Mouse (Mus musculus): ENCODE results near the gene Sppl3. TPM values are rescaled to one million over a fixed set of nuclear protein-coding genes. Genes with fewer than 3 reads are reported as not detected.
A peak's percentile ranks its signal among the peaks of the same experiment; 100 is the strongest.

Gene Sppl3
- 11.8 and 13.3 TPM in 2 replicates for polyA plus RNA-seq (2016; fragmentation: Nextera tagmentation; extraction: Ambion mirVana)

- Histone ChIP-seq H3K9me3 (no peaks in the 10 kb centered on the region), H3K36me3 (replicated peaks) (no peaks in the 10 kb centered on the region), H3K4me1 (peaks cover 38% of the 10 kb centered on the region), H3K27me3 (ENCODE audit: poor library complexity, severe bottlenecking) (no peaks in the 10 kb centered on the region), H3K27ac (peak within 1 kb of the TSS; percentile 98), H3K4me3 (peak within 1 kb of the TSS; percentile 99)
- under 1% methylated on average over 61 of the region's 65 CpGs for WGBS
- DNase-seq (ENCODE audit: extremely low spot score, low spot score), result peak; percentile 88
Observed at GRCm38 (mm10) chr5:115010577-115011216, at the start of gene Sppl3. Sppl3 (plus strand) TSS chr5:115011137.

- 75% methylated on average over 4 of the region's 4 CpGs for WGBS
Observed at GRCm38 (mm10) chr5:114961590-114962360, 49.2 kb upstream of the Sppl3 start.

GRCm38 (mm10) chr5:114964315-114964966, 46.5 kb upstream of the Sppl3 start:
- H3K27me3 ChIP-seq (ENCODE audit: poor library complexity, severe bottlenecking), result peaks cover 29% of the 10 kb centered on the region
- H3K4me1 ChIP-seq, result peaks cover 22% of the 10 kb centered on the region
- no peaks in the 10 kb centered on the region for H3K9me3 ChIP-seq
- H3K36me3 ChIP-seq (replicated peaks), result no peaks in the 10 kb centered on the region
- no peak overlapping the region for H3K27ac ChIP-seq
- no peak overlapping the region for H3K4me3 ChIP-seq
- 75% methylated on average over 7 of the region's 7 CpGs for WGBS
- DNase-seq (ENCODE audit: extremely low spot score, low spot score), result no peak

More at GRCm38 (mm10) chr5:114961590-114962360, 49.2 kb upstream of the Sppl3 start:
- 0 out of 2 replicates have a peak, but pooled peaks cover 7% of the 10 kb centered on the region for H3K27me3 ChIP-seq (ENCODE audit: poor library complexity, severe bottlenecking)
- DNase-seq (ENCODE audit: extremely low spot score, low spot score), result no peak
- no peaks in the 10 kb centered on the region for H3K9me3 ChIP-seq
- H3K27ac ChIP-seq, result no peak overlapping the region
- H3K36me3 ChIP-seq (replicated peaks), result no peaks in the 10 kb centered on the region
- no peak overlapping the region for H3K4me3 ChIP-seq
- no peaks in the 10 kb centered on the region for H3K4me1 ChIP-seq

GRCm38 (mm10) chr5:114964967-114965898, 45.7 kb upstream of the Sppl3 start:
- no peak for DNase-seq (ENCODE audit: extremely low spot score, low spot score)

GRCm38 (mm10) chr5:114967523-114968268, 43.2 kb upstream of the Sppl3 start:
- 41% methylated on average over 14 of the region's 14 CpGs for WGBS
- DNase-seq (ENCODE audit: extremely low spot score, low spot score), result no peak
- peaks cover 28% of the 10 kb centered on the region for H3K4me1 ChIP-seq
- H3K27me3 ChIP-seq (ENCODE audit: poor library complexity, severe bottlenecking), result peaks cover 37% of the 10 kb centered on the region
- H3K9me3 ChIP-seq, result no peaks in the 10 kb centered on the region
- H3K4me3 ChIP-seq, result no peak overlapping the region
- H3K36me3 ChIP-seq (replicated peaks), result no peaks in the 10 kb centered on the region
- H3K27ac ChIP-seq, result no peak overlapping the region

More at GRCm38 (mm10) chr5:114964967-114965898, 45.7 kb upstream of the Sppl3 start:
- peaks cover 28% of the 10 kb centered on the region for H3K4me1 ChIP-seq
- H3K4me3 ChIP-seq, result no peak overlapping the region
- H3K36me3 ChIP-seq (replicated peaks), result no peaks in the 10 kb centered on the region
- H3K27ac ChIP-seq, result no peak overlapping the region
- H3K9me3 ChIP-seq, result no peaks in the 10 kb centered on the region
- H3K27me3 ChIP-seq (ENCODE audit: poor library complexity, severe bottlenecking), result peaks cover 36% of the 10 kb centered on the region
- WGBS, result 72% methylated on average over 17 of the region's 17 CpGs

GRCm38 (mm10) chr5:114968651-114969050, 42.3 kb upstream of the Sppl3 start:
- no peak for DNase-seq (ENCODE audit: extremely low spot score, low spot score)
- Histone ChIP-seq H3K4me3 (no peak overlapping the region), H3K27ac (0 out of 2 replicates have a peak overlapping the region, but pooled peaks have one; percentile 8), H3K27me3 (ENCODE audit: poor library complexity, severe bottlenecking) (peaks cover 37% of the 10 kb centered on the region), H3K36me3 (replicated peaks) (no peaks in the 10 kb centered on the region), H3K9me3 (no peaks in the 10 kb centered on the region), H3K4me1 (peaks cover 28% of the 10 kb centered on the region)
- WGBS, result 25% methylated on average over 7 of the region's 7 CpGs

GRCm38 (mm10) chr5:114969064-114969463, 41.9 kb upstream of the Sppl3 start:
- no peak for DNase-seq (ENCODE audit: extremely low spot score, low spot score)
- 16% methylated on average over 4 of the region's 4 CpGs for WGBS
- Histone ChIP-seq H3K9me3 (no peaks in the 10 kb centered on the region), H3K27me3 (ENCODE audit: poor library complexity, severe bottlenecking) (peaks cover 37% of the 10 kb centered on the region), H3K4me3 (no peak overlapping the region), H3K36me3 (replicated peaks) (no peaks in the 10 kb centered on the region), H3K4me1 (peaks cover 28% of the 10 kb centered on the region), H3K27ac (0 out of 2 replicates have a peak overlapping the region, but pooled peaks have one; percentile 8)

GRCm38 (mm10) chr5:114969609-114970215, 41.2 kb upstream of the Sppl3 start:
- H3K36me3 ChIP-seq (replicated peaks), result no peaks in the 10 kb centered on the region
- peaks cover 28% of the 10 kb centered on the region for H3K4me1 ChIP-seq
- H3K27me3 ChIP-seq (ENCODE audit: poor library complexity, severe bottlenecking), result peaks cover 37% of the 10 kb centered on the region
- 62% methylated on average over 13 of the region's 13 CpGs for WGBS
- H3K9me3 ChIP-seq, result no peaks in the 10 kb centered on the region
- no peak for DNase-seq (ENCODE audit: extremely low spot score, low spot score)
- H3K27ac ChIP-seq, result no peak overlapping the region
- no peak overlapping the region for H3K4me3 ChIP-seq

- Histone ChIP-seq H3K27me3 (ENCODE audit: poor library complexity, severe bottlenecking) (peaks cover 37% of the 10 kb centered on the region), H3K36me3 (replicated peaks) (no peaks in the 10 kb centered on the region), H3K4me3 (no peak within 1 kb of the TSS), H3K27ac (no peak within 1 kb of the TSS; the same call in 1 of the 2 replicates), H3K9me3 (no peaks in the 10 kb centered on the region), H3K4me1 (peaks cover 28% of the 10 kb centered on the region)
- DNase-seq (ENCODE audit: extremely low spot score, low spot score), result no peak
- 88% methylated on average over 17 of the region's 17 CpGs for WGBS
Observed at GRCm38 (mm10) chr5:114970824-114971227, 40.1 kb upstream of the Sppl3 start, which contains the start of gene Hnf1a. Hnf1a (minus strand) TSS chr5:114971094.

- WGBS, result 88% methylated on average over 9 of the region's 9 CpGs
- Histone ChIP-seq H3K27me3 (ENCODE audit: poor library complexity, severe bottlenecking) (peaks cover 30% of the 10 kb centered on the region), H3K4me1 (peaks cover 28% of the 10 kb centered on the region), H3K27ac (no peak overlapping the region), H3K36me3 (replicated peaks) (no peaks in the 10 kb centered on the region), H3K4me3 (no peak overlapping the region), H3K9me3 (no peaks in the 10 kb centered on the region)
- no peak for DNase-seq (ENCODE audit: extremely low spot score, low spot score)
Observed at GRCm38 (mm10) chr5:114972201-114972600, 38.7 kb upstream of the Sppl3 start.

- DNase-seq (ENCODE audit: extremely low spot score, low spot score), result no peak
- peaks cover 22% of the 10 kb centered on the region for H3K27me3 ChIP-seq (ENCODE audit: poor library complexity, severe bottlenecking)
- H3K27ac ChIP-seq, result no peak overlapping the region
- H3K4me1 ChIP-seq, result peaks cover 19% of the 10 kb centered on the region
- no peaks in the 10 kb centered on the region for H3K36me3 ChIP-seq (replicated peaks)
- no peak overlapping the region for H3K4me3 ChIP-seq
- 86% methylated on average over 8 of the region's 8 CpGs for WGBS
- no peaks in the 10 kb centered on the region for H3K9me3 ChIP-seq
Observed at GRCm38 (mm10) chr5:114973131-114973530, 37.8 kb upstream of the Sppl3 start.
